Mouse (Mus musculus) neural tube, embryonic 14.5 days (tissue): ENCODE results near the gene Rcn1. TPM values are rescaled to one million over a fixed set of nuclear protein-coding genes. Genes with fewer than 3 reads are reported as not detected.

Experiments
- ATAC-seq: fragments of 200-750 bp; cut with Nextera tagmentation; 2 replicates; pipeline ENCODE4 v1.8.0; 2017; ENCODE audit warnings: low read depth, mild to moderate bottlenecking, moderate TSS enrichment, moderate library complexity
- H3K27ac ChIP-seq: fragments of 300-500 bp; sonication (generic); 2 replicates; pipeline ENCODE4 v1.5.1; 2014; ENCODE audit warnings: low read depth, mild to moderate bottlenecking, control low read depth, low read length, moderate library complexity, mixed read lengths
- H3K27me3 ChIP-seq: fragments of 300-500 bp; sonication (generic); 2 replicates; pipeline ENCODE4 v1.6.1; 2014; ENCODE audit warnings: low read length; ENCODE audit not compliant: control insufficient read depth, insufficient read depth
- H3K36me3 ChIP-seq: fragments of 300-500 bp; sonication (generic); 2 replicates; pipeline ENCODE4 v1.6.1; 2014; ENCODE audit warnings: low read length, mixed read lengths; ENCODE audit not compliant: control insufficient read depth, insufficient read depth
- H3K4me1 ChIP-seq: fragments of 300-500 bp; sonication (generic); 2 replicates; pipeline ENCODE4 v1.6.1; 2014; ENCODE audit warnings: low read length; ENCODE audit not compliant: control insufficient read depth, insufficient read depth
- H3K4me2 ChIP-seq: fragments of 300-500 bp; sonication (generic); 2 replicates; pipeline ENCODE4 v1.6.1; 2014; ENCODE audit warnings: mild to moderate bottlenecking, low read depth, low read length, control low read depth
- H3K4me3 ChIP-seq: fragments of 300-500 bp; sonication (generic); 2 replicates; pipeline ENCODE4 v1.5.1; 2014; ENCODE audit warnings: low read depth, low read length, control low read depth, mixed read lengths
- H3K9ac ChIP-seq: fragments of 300-500 bp; sonication (generic); replicated peaks from 2 replicates; pipeline ENCODE4 v1.6.1; 2014; ENCODE audit warnings: low read depth, mild to moderate bottlenecking, control low read depth, low read length, mixed read lengths
- H3K9me3 ChIP-seq: fragments of 300-500 bp; sonication (generic); 2 replicates; pipeline ENCODE4 v1.6.1; 2016; ENCODE audit warnings: low read length; ENCODE audit not compliant: control insufficient read depth
- WGBS: fragments of 180-500 bp; shearing (Covaris S2); extraction: QIAGEN DNeasy Blood & Tissue Kit; methylation state at CpG from one replicate; pipeline ENCODE4 v1.1.7; 2014; 5-methylcytosine and 5-hydroxymethylcytosine counted together
- polyA plus RNA-seq: library from polyadenylated mRNA; unstranded; fragments of >200 nt; fragmentation: Nextera tagmentation; extraction: Ambion mirVana; gene quantifications from 2 replicates; pipeline ENCODE4 v1.2.1, GENCODE M21; 2014

The Rcn1 gene
- polyA plus RNA-seq, 1 experiment from 2014 or later, result 18.9 TPM

- Histone ChIP-seq H3K27me3 (no peaks in the 10 kb centered on the region), H3K4me2 (no peak overlapping the region), H3K9ac (no peak overlapping the region), H3K4me1 (no peaks in the 10 kb centered on the region), H3K4me3 (no peak overlapping the region), H3K9me3 (no peaks in the 10 kb centered on the region), H3K27ac (no peak overlapping the region), H3K36me3 (no peaks in the 10 kb centered on the region)
- 89% methylated on average over 5 of the region's 5 CpGs for WGBS
- no peak for ATAC-seq
These were observed 26.4 kb downstream of the Rcn1 start for GRCm38 (mm10) chr2:105372727-105373126.

DNA sequence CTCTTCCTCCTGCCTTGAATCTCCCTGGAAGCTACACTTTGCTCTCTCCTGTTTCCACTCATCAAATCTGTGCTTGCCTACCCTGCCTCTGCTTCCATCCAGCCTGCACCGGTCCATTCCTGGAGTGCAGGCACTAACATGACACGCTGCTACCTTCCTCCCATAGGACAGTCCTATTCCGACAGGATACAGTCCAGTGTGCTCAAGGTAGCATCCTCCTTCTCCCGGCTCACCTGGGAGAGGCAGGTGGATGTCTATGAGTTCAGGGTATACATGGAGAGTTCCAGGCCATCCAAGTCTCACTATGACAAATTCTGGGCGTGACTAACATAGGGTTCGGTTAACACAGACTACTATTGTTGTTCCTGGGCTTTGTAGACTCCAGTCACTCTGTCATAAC lies 27.0 kb downstream of the Rcn1 start:
- Histone ChIP-seq H3K9ac (no peak overlapping the region), H3K27ac (no peak overlapping the region), H3K4me2 (no peak overlapping the region), H3K27me3 (no peaks in the 10 kb centered on the region), H3K36me3 (no peaks in the 10 kb centered on the region), H3K4me1 (no peaks in the 10 kb centered on the region), H3K9me3 (no peaks in the 10 kb centered on the region), H3K4me3 (no peak overlapping the region)
- ATAC-seq, result no peak
- 98% methylated on average over 6 of the region's 6 CpGs for WGBS

DNA sequence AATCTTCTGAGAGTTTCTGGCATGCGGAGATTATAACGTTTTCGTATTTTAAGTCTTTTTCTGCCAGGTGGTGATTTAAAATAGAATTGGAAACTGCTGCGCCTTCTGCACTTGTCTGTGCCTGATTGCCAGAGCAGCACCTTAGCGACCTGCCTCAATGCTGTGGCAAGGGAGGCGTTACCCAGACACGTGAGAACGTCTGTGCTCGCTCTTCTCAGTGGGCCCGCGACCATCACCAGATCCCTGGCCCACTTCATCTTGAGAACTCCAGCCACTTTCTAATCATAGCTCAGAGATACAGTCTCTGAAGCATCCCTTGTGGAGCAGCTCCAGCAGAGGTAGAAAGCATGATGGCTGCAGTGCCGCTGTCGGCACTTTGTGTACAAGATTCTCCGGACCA lies 28.4 kb downstream of the Rcn1 start:
- Histone ChIP-seq H3K4me3 (peak overlapping the region; percentile 18), H3K9ac (peak overlapping the region; percentile 28; the same call in 1 of the 2 replicates), H3K9me3 (no peaks in the 10 kb centered on the region), H3K4me1 (no peaks in the 10 kb centered on the region), H3K36me3 (no peaks in the 10 kb centered on the region), H3K27ac (no peak overlapping the region), H3K4me2 (peak overlapping the region; percentile 42), H3K27me3 (no peaks in the 10 kb centered on the region)
- peak; percentile 50; the same call in 1 of the 2 replicates for ATAC-seq
- 16% methylated on average over 14 of the region's 14 CpGs for WGBS

DNA sequence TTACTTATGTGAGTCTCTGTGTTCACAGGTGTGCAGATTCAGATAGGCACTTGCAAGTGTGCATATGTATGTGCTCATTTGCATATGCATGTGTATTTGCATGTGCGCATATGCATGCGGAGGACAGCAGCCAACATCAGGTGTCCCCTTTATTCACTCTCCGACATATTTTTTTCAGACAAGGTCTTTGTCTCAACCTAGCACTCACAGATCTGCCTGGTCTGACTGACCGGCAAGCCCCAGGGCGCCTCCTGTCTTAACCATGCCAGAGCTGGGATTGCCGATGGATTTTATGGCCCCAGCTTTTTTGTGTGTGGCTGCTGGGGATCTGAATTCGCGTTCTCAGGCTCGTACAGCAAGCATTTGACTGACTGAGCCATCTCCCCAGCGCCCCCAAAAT lies 28.9 kb downstream of the Rcn1 start:
- Histone ChIP-seq H3K27ac (no peak overlapping the region), H3K4me1 (no peaks in the 10 kb centered on the region), H3K9ac (peak overlapping the region; percentile 18; the same call in 1 of the 2 replicates), H3K27me3 (no peaks in the 10 kb centered on the region), H3K4me3 (peak overlapping the region; percentile 18; the same call in 1 of the 2 replicates), H3K4me2 (peak overlapping the region; percentile 42), H3K36me3 (no peaks in the 10 kb centered on the region), H3K9me3 (no peaks in the 10 kb centered on the region)
- ATAC-seq, result peak; percentile 62; the same call in 1 of the 2 replicates
- WGBS, result 3% methylated on average over 10 of the region's 10 CpGs

- Histone ChIP-seq H3K36me3 (no peaks in the 10 kb centered on the region), H3K9ac (no peak overlapping the region), H3K4me2 (no peak overlapping the region), H3K4me1 (no peaks in the 10 kb centered on the region), H3K27me3 (no peaks in the 10 kb centered on the region), H3K27ac (no peak overlapping the region), H3K4me3 (no peak overlapping the region), H3K9me3 (no peaks in the 10 kb centered on the region)
- ATAC-seq, result no peak
- WGBS, result 27% methylated on average over 4 of the region's 4 CpGs
These were observed 31.5 kb downstream of the Rcn1 start for GRCm38 (mm10) chr2:105367623-105368022.

DNA sequence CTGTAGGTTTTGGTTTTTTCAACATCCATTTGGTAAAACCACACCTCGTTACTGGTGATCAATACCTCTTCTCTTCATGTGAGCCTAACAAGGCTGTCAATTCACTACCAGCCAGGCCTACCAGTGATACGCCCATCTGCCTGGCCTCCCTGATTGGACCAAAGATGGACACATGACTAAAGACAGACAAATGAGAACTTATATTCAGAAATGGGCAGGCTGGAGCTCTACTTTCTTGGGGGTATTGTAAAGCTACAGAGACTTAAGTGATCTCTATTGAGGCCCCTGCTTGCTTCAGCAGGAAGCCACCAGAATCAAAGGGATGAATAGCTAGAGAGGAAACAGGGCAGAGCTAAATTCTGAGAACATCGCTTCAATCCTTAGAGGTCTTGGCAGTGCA lies 41.1 kb downstream of the Rcn1 start:
- Histone ChIP-seq H3K4me3 (no peak overlapping the region), H3K27ac (no peak overlapping the region), H3K36me3 (no peaks in the 10 kb centered on the region), H3K9me3 (no peaks in the 10 kb centered on the region), H3K4me2 (no peak overlapping the region), H3K9ac (no peak overlapping the region), H3K27me3 (no peaks in the 10 kb centered on the region), H3K4me1 (no peaks in the 10 kb centered on the region)
- no peak for ATAC-seq
- 84% methylated on average over 3 of the region's 3 CpGs for WGBS

- ATAC-seq, result peak; percentile 24; the same call in 1 of the 2 replicates
- Histone ChIP-seq H3K4me3 (no peak overlapping the region), H3K9ac (0 out of 2 replicates have a peak overlapping the region, but pooled peaks have one; percentile 11), H3K36me3 (no peaks in the 10 kb centered on the region), H3K4me2 (no peak overlapping the region), H3K27me3 (no peaks in the 10 kb centered on the region), H3K9me3 (no peaks in the 10 kb centered on the region), H3K4me1 (no peaks in the 10 kb centered on the region), H3K27ac (no peak overlapping the region)
- 49% methylated on average over 5 of the region's 5 CpGs for WGBS
These were observed 42.3 kb downstream of the Rcn1 start for GRCm38 (mm10) chr2:105356791-105357190.

DNA sequence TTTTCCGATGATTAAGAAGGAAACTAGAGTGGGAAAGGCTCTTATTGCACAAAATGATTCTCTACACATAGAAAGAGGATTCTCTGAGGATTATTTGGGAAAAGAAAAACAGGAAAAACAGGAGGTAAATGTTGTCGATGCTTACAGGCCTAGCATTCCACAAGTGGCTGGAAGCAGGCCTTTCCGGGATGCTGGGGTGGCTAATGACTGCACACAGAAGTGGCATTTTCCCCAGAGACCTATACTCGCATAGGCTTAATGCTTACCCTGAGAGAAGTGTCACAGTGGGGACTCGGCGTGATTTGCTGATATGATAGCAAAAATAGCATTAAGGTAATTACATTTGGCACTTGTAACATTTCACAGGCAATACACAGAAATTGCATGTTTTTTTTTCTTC lies 50.2 kb downstream of the Rcn1 start:
- Histone ChIP-seq H3K4me3 (no peak overlapping the region), H3K36me3 (no peaks in the 10 kb centered on the region), H3K27ac (no peak overlapping the region), H3K27me3 (no peaks in the 10 kb centered on the region), H3K9ac (no peak overlapping the region), H3K4me1 (no peaks in the 10 kb centered on the region), H3K9me3 (no peaks in the 10 kb centered on the region), H3K4me2 (no peak overlapping the region)
- 52% methylated on average over 6 of the region's 6 CpGs for WGBS
- no peak for ATAC-seq

GRCm38 (mm10) chr2:105339993-105340392 lies 59.1 kb downstream of the Rcn1 start:
- Histone ChIP-seq H3K4me2 (no peak overlapping the region), H3K4me1 (peaks cover 8% of the 10 kb centered on the region), H3K27ac (no peak overlapping the region), H3K36me3 (no peaks in the 10 kb centered on the region), H3K27me3 (no peaks in the 10 kb centered on the region), H3K9me3 (no peaks in the 10 kb centered on the region), H3K4me3 (no peak overlapping the region), H3K9ac (no peak overlapping the region)
- WGBS, result 68% methylated on average over 3 of the region's 3 CpGs
- ATAC-seq, result no peak
